Mouse (Mus musculus) lung, postnatal 0 days (tissue): Measurements from ENCODE around the gene Tnfrsf1a. TPM values are rescaled to one million over a fixed set of nuclear protein-coding genes. Genes with fewer than 3 reads are reported as not detected.
A peak's percentile ranks its signal among the peaks of the same experiment; 100 is the strongest.

ENCODE experiments used
- ATAC-seq: fragments of 200-750 bp; cut with Nextera tagmentation; 2 replicates; pipeline ENCODE4 v1.8.0; 2017; ENCODE audit warnings: moderate library complexity
- DNase-seq: peaks from one replicate; pipeline ENCODE4 v3.0.0-alpha.2; 2016; ENCODE audit warnings: low spot score
- H3K27ac ChIP-seq: fragments of 300-500 bp; sonication (generic); 2 replicates; pipeline ENCODE4 v1.5.1; 2014; ENCODE audit warnings: antibody characterized with exemption, mild to moderate bottlenecking, low read length, mixed read lengths
- H3K27me3 ChIP-seq: fragments of 300-500 bp; sonication (generic); replicated peaks from 2 replicates; pipeline ENCODE4 v1.6.1; 2014; ENCODE audit warnings: low read length, mixed read lengths; ENCODE audit not compliant: insufficient read depth
- H3K36me3 ChIP-seq: fragments of 300-500 bp; sonication (generic); 2 replicates; pipeline ENCODE4 v1.6.1; 2014; ENCODE audit warnings: low read length, mixed read lengths; ENCODE audit not compliant: insufficient read depth
- H3K4me1 ChIP-seq: fragments of 300-500 bp; sonication (generic); 2 replicates; pipeline ENCODE4 v1.6.1; 2014; ENCODE audit warnings: antibody characterized with exemption, low read depth, low read length, mixed read lengths; ENCODE audit not compliant: insufficient read depth
- H3K4me2 ChIP-seq: fragments of 300-500 bp; sonication (generic); replicated peaks from 2 replicates; pipeline ENCODE4 v1.6.1; 2014; ENCODE audit warnings: low read depth, mild to moderate bottlenecking, low read length, moderate library complexity, mixed read lengths
- H3K4me3 ChIP-seq: fragments of 300-500 bp; sonication (generic); 2 replicates; pipeline ENCODE4 v1.5.1; 2014; ENCODE audit warnings: low read depth, low read length
- H3K9ac ChIP-seq: fragments of 300-500 bp; sonication (generic); replicated peaks from 2 replicates; pipeline ENCODE4 v1.6.1; 2014; ENCODE audit warnings: low read depth, mild to moderate bottlenecking
- H3K9me3 ChIP-seq: fragments of 300-500 bp; sonication (generic); 2 replicates; pipeline ENCODE4 v1.6.1; 2016; ENCODE audit warnings: low read length, mixed read lengths
- CTCF ChIP-seq: IDR thresholded peaks from 2 replicates; pipeline ENCODE4 v1.5.1; 2016; ENCODE audit warnings: antibody characterized with exemption, mild to moderate bottlenecking
- EP300 ChIP-seq: IDR thresholded peaks from 2 replicates; pipeline ENCODE4 v1.6.1; 2016; ENCODE audit warnings: antibody characterized with exemption, mild to moderate bottlenecking, control low read depth
- WGBS: fragments of 180-500 bp; shearing (Covaris S2); extraction: QIAGEN DNeasy Blood & Tissue Kit; methylation state at CpG from one replicate; pipeline ENCODE4 v1.1.7; 2014; 5-methylcytosine and 5-hydroxymethylcytosine counted together
- polyA plus RNA-seq: library from polyadenylated mRNA; unstranded; fragments of >200 nt; fragmentation: Nextera tagmentation; extraction: Ambion mirVana; gene quantifications from 2 replicates; pipeline ENCODE4 v1.2.1, GENCODE M21; 2015

The Tnfrsf1a gene
- polyA plus RNA-seq, 1 experiment from 2014 or later: 108 TPM

- no peaks in the 10 kb centered on the region for H3K9me3 ChIP-seq
- WGBS: 25% methylated on average over 8 of the region's 8 CpGs
- peak overlapping the region; percentile 75 for H3K27ac ChIP-seq
- no peaks in the 10 kb centered on the region for H3K27me3 ChIP-seq
- no peaks in the 10 kb centered on the region; the same call in 1 of the 2 replicates for H3K36me3 ChIP-seq
- H3K4me2 ChIP-seq: no peak overlapping the region
- TF ChIP-seq EP300: no peak
- no peak for TF ChIP-seq CTCF
- peaks cover 28% of the 10 kb centered on the region; the same call in 1 of the 2 replicates for H3K4me1 ChIP-seq
- peak; percentile 60 for ATAC-seq
- peak; percentile 72 for DNase-seq
- H3K4me3 ChIP-seq: no peak overlapping the region
- H3K9ac ChIP-seq: no peak overlapping the region; the same call in 1 of the 2 replicates
Measured at GRCm38 (mm10) chr6:125344084-125344483, 5.1 kb upstream of the Tnfrsf1a start.

GRCm38 (mm10) chr6:125344866-125345265 is 4.3 kb upstream of the Tnfrsf1a start:
- peaks cover 28% of the 10 kb centered on the region; the same call in 1 of the 2 replicates for H3K4me1 ChIP-seq
- ATAC-seq: no peak
- no peak for DNase-seq
- 46% methylated on average over 4 of the region's 4 CpGs for WGBS
- H3K9me3 ChIP-seq: no peaks in the 10 kb centered on the region
- H3K9ac ChIP-seq: no peak overlapping the region
- H3K36me3 ChIP-seq: no peaks in the 10 kb centered on the region; the same call in 1 of the 2 replicates
- no peak for TF ChIP-seq EP300
- TF ChIP-seq CTCF: no peak
- H3K4me3 ChIP-seq: no peak overlapping the region
- H3K27me3 ChIP-seq: no peaks in the 10 kb centered on the region
- no peak overlapping the region for H3K4me2 ChIP-seq
- no peak overlapping the region; the same call in 1 of the 2 replicates for H3K27ac ChIP-seq

- WGBS: 53% methylated on average over 1 of the region's 1 CpGs
- ATAC-seq (no peak), DNase-seq (peak; percentile 57)
- TF ChIP-seq CTCF (no peak), EP300 (no peak)
- H3K27me3 ChIP-seq: no peaks in the 10 kb centered on the region
- H3K9me3 ChIP-seq: no peaks in the 10 kb centered on the region
- no peak overlapping the region for H3K9ac ChIP-seq
- H3K4me1 ChIP-seq: peaks cover 28% of the 10 kb centered on the region; the same call in 1 of the 2 replicates
- H3K36me3 ChIP-seq: no peaks in the 10 kb centered on the region; the same call in 1 of the 2 replicates
- no peak overlapping the region for H3K4me2 ChIP-seq
- no peak overlapping the region for H3K4me3 ChIP-seq
- no peak overlapping the region; the same call in 1 of the 2 replicates for H3K27ac ChIP-seq
Measured at GRCm38 (mm10) chr6:125345625-125346024, 3.5 kb upstream of the Tnfrsf1a start.

- H3K27ac ChIP-seq: peak overlapping the region; percentile 28; the same call in 1 of the 2 replicates
- peaks cover 30% of the 10 kb centered on the region; the same call in 1 of the 2 replicates for H3K4me1 ChIP-seq
- H3K9me3 ChIP-seq: no peaks in the 10 kb centered on the region
- WGBS: 77% methylated on average over 2 of the region's 2 CpGs
- H3K4me3 ChIP-seq: no peak overlapping the region
- no peak for DNase-seq
- no peak overlapping the region for H3K9ac ChIP-seq
- no peaks in the 10 kb centered on the region for H3K27me3 ChIP-seq
- H3K4me2 ChIP-seq: no peak overlapping the region
- no peaks in the 10 kb centered on the region; the same call in 1 of the 2 replicates for H3K36me3 ChIP-seq
- no peak for ATAC-seq
- TF ChIP-seq CTCF (no peak), EP300 (no peak)
Measured at GRCm38 (mm10) chr6:125346029-125346428, 3.1 kb upstream of the Tnfrsf1a start.

- H3K9me3 ChIP-seq: no peaks in the 10 kb centered on the region
Measured at GRCm38 (mm10) chr6:125349575-125350230, 541 bp downstream of the Tnfrsf1a start.

GRCm38 (mm10) chr6:125350231-125350994 is 1.3 kb downstream of the Tnfrsf1a start:
- H3K9ac ChIP-seq: peak overlapping the region; percentile 91
- 2% methylated on average over 20 of the region's 20 CpGs for WGBS
- TF ChIP-seq CTCF (no peak), EP300 (no peak; the same call in 1 of the 2 replicates)
- no peaks in the 10 kb centered on the region for H3K9me3 ChIP-seq
- peak overlapping the region; percentile 95 for H3K27ac ChIP-seq
- peak overlapping the region; percentile 79 for H3K4me2 ChIP-seq
- H3K4me1 ChIP-seq: peaks cover 42% of the 10 kb centered on the region
- ATAC-seq: 0 out of 2 replicates have a peak, but pooled peaks have one; percentile 12
- DNase-seq: peak; percentile 50
- H3K36me3 ChIP-seq: no peaks in the 10 kb centered on the region
- no peaks in the 10 kb centered on the region for H3K27me3 ChIP-seq
- peak overlapping the region; percentile 73 for H3K4me3 ChIP-seq

More at GRCm38 (mm10) chr6:125349575-125350230, 541 bp downstream of the Tnfrsf1a start:
- peak overlapping the region; percentile 73 for H3K4me3 ChIP-seq
- no peaks in the 10 kb centered on the region for H3K36me3 ChIP-seq
- TF ChIP-seq CTCF (no peak), EP300 (peak; percentile 51; the same call in 1 of the 2 replicates)
- peak overlapping the region; percentile 95 for H3K27ac ChIP-seq
- WGBS: under 1% methylated on average over 27 of the region's 27 CpGs
- DNase-seq: peak; percentile 98
- H3K9ac ChIP-seq: peak overlapping the region; percentile 91
- H3K4me2 ChIP-seq: peak overlapping the region; percentile 79
- peaks cover 37% of the 10 kb centered on the region for H3K4me1 ChIP-seq
- peak; percentile 85 for ATAC-seq
- no peaks in the 10 kb centered on the region for H3K27me3 ChIP-seq
